In the genomic region with DNA sequence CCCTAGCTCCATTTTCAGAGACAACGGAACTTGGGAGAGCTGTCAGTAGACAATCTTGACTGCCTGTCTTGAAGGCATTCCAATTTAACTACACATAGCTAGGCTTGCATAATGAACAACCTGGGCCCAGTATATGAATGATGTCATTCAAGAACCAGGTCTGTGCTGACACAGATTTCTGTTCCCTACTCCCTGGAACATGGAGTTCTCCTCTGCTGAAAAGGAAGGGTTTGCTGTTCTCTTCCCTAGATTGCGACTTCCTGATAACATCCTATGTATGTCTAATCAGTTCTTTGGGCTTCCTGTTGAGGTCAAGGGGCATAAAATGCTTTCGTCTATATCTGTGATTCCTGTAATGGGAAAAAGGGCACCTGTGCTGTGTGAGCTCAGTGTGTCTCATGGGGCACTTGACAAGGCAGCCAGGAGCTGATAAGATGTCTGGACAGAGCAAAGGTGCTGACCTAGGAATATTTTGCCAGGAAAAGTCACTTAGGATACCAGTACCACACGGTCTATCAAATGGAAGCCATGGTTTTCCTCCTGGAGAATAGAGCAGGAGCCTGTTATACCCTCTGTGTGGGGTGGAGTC, we compare ENCODE assay signal across 23 mouse cellular contexts.
"Had no signal": no experiment of that assay in that cellular context is flagged by ENCODE, and none has a peak within 500 bp of the region (broad histone marks: within the 10 kb centered on the region; RNA-seq: fewer than 3 reads in every experiment).

No protein-coding gene starts in this region.

- ATAC-seq: liver, postnatal 0 days; midbrain, embryonic 15.5 days had no signal

- H3K27ac ChIP-seq: kidney, embryonic 15.5 days; limb, embryonic 12.5 days; limb, embryonic 15.5 days; liver, embryonic 14.5 days; lung, embryonic 15.5 days; midbrain, embryonic 15.5 days; neural tube, embryonic 13.5 days had no signal

- H3K36me3 ChIP-seq: kidney, embryonic 15.5 days; limb, embryonic 12.5 days; limb, embryonic 15.5 days; lung, embryonic 15.5 days; midbrain, embryonic 15.5 days; neural tube, embryonic 13.5 days had no signal

- H3K4me2 ChIP-seq: kidney, embryonic 15.5 days; limb, embryonic 12.5 days; limb, embryonic 15.5 days; liver, embryonic 11.5 days; lung, embryonic 15.5 days; midbrain, embryonic 11.5 days; midbrain, embryonic 15.5 days; neural tube, embryonic 13.5 days had no signal

- H3K4me1 ChIP-seq: kidney, embryonic 15.5 days; limb, embryonic 12.5 days; limb, embryonic 15.5 days; lung, embryonic 15.5 days; midbrain, embryonic 15.5 days; neural tube, embryonic 13.5 days had no signal

- H3K4me3 ChIP-seq: kidney, embryonic 15.5 days; limb, embryonic 12.5 days; limb, embryonic 15.5 days; lung, embryonic 15.5 days; midbrain, embryonic 15.5 days; myocyte; neural tube, embryonic 13.5 days had no signal

- DNase-seq: kidney, adult 8-10 months; kidney, postnatal 10 days; kidney, postnatal 36 days; left cerebral cortex, postnatal 4 days; liver, postnatal 0 days; lung, postnatal 14 days; lung, postnatal 4 days; retina, postnatal 1 day; right cerebral cortex, postnatal 25 days; spleen, adult 18-20 months; thymus, adult 2 months; thymus, postnatal 14 days; thymus, postnatal 4 days had no signal

- H3K27me3 ChIP-seq: kidney, embryonic 15.5 days; limb, embryonic 12.5 days; limb, embryonic 15.5 days; lung, embryonic 15.5 days; midbrain, embryonic 15.5 days; neural tube, embryonic 13.5 days had no signal

- H3K9ac ChIP-seq: kidney, embryonic 15.5 days; limb, embryonic 12.5 days; limb, embryonic 15.5 days; liver, embryonic 14.5 days; liver, postnatal 0 days; lung, embryonic 15.5 days; midbrain, embryonic 15.5 days; neural tube, embryonic 13.5 days had no signal

- H3K9me3 ChIP-seq: kidney, embryonic 15.5 days; limb, embryonic 12.5 days; limb, embryonic 15.5 days; lung, embryonic 15.5 days; midbrain, embryonic 15.5 days; neural tube, embryonic 13.5 days had no signal
